Mouse (Mus musculus) CH12.LX (cell line): Measurements from ENCODE around the gene Prdx1. TPM values are rescaled to one million over a fixed set of nuclear protein-coding genes. Genes with fewer than 3 reads are reported as not detected.

Source experiments
- DNase-seq: peaks from one replicate; pipeline ENCODE4 v3.0.0-alpha.2; 2013; ENCODE audit errors: extremely low read depth
- H3K27ac ChIP-seq: 2 replicates; pipeline ENCODE4 v1.5.1; 2012; ENCODE audit warnings: low read depth, mild to moderate bottlenecking, control low read depth, moderate library complexity; ENCODE audit not compliant: insufficient read depth
- H3K27me3 ChIP-seq: replicated peaks from 2 replicates; pipeline ENCODE3; 2012; ENCODE audit warnings: inconsistent platforms
- H3K36me3 ChIP-seq, 2 experiments: replicated peaks in 1 of 2; 2 replicates each; pipeline versions ENCODE3 to v1.6.1; 2012; ENCODE audit warnings: inconsistent platforms in 1 of 2, low read length in 1 of 2, mild to moderate bottlenecking in 1 of 2, mixed read lengths in 1 of 2, moderate library complexity in 1 of 2; ENCODE audit not compliant: control insufficient read depth in 1 of 2, insufficient read depth in 1 of 2
- H3K4me1 ChIP-seq, 2 experiments: 2 replicates each; pipeline ENCODE4 v1.6.1; 2012; ENCODE audit warnings: inconsistent platforms in 1 of 2, moderate library complexity in 1 of 2; ENCODE audit not compliant: insufficient read depth in 2 of 2, control insufficient read depth in 1 of 2
- H3K4me2 ChIP-seq: 2 replicates; pipeline ENCODE4 v1.6.1; 2012; ENCODE audit warnings: low read depth, mild to moderate bottlenecking, control low read depth; ENCODE audit not compliant: poor library complexity, insufficient read depth, severe bottlenecking
- H3K4me3 ChIP-seq, 3 experiments: fragments of 150-350 bp in 1 of 3; sonication (generic) in 1 of 3; replicated peaks in 1 of 3; 2 replicates each; pipeline versions ENCODE3 to v1.5.1; 2011 to 2012; ENCODE audit warnings: low read depth in 2 of 3, low read length in 2 of 3, mild to moderate bottlenecking in 2 of 3, moderate library complexity in 2 of 3, control low read depth in 1 of 3, improper control_type of control experiment in 1 of 3, inconsistent platforms in 1 of 3, mixed read lengths in 1 of 3; ENCODE audit not compliant: poor library complexity in 1 of 3
- H3K79me2 ChIP-seq: replicated peaks from 2 replicates; pipeline ENCODE4 v1.6.1; 2012; ENCODE audit warnings: mild to moderate bottlenecking, moderate library complexity; ENCODE audit not compliant: control insufficient read depth, poor library complexity, insufficient read depth, severe bottlenecking; ENCODE audit errors: extremely low read depth
- H3K9ac ChIP-seq: 2 replicates; pipeline ENCODE4 v1.6.1; 2012; ENCODE audit warnings: low read depth, mild to moderate bottlenecking, control low read depth, moderate library complexity; ENCODE audit not compliant: insufficient read depth
- H3K9me3 ChIP-seq: replicated peaks from 2 replicates; pipeline ENCODE3; 2012; ENCODE audit warnings: low read length, inconsistent platforms, mixed read lengths
- CHD1 ChIP-seq: IDR thresholded peaks from 2 replicates; pipeline ENCODE4 v1.6.1; 2012; ENCODE audit warnings: low read depth, low read length, improper control_type of control experiment, inconsistent platforms
- CHD2 ChIP-seq: IDR thresholded peaks from 2 replicates; pipeline ENCODE4 v1.6.1; 2011; ENCODE audit warnings: low read length, improper control_type of control experiment
- CTCF ChIP-seq, 2 experiments: IDR thresholded peaks in 1 of 2; conservative IDR thresholded peaks in 1 of 2; 2 replicates each; pipeline ENCODE4 v1.5.1; 2011 to 2012; ENCODE audit warnings: low read depth in 2 of 2, low read length in 2 of 2, improper control_type of control experiment in 1 of 2, inconsistent platforms in 1 of 2, mild to moderate bottlenecking in 1 of 2, moderate library complexity in 1 of 2
- ETS1 ChIP-seq: conservative IDR thresholded peaks from 2 replicates; pipeline ENCODE4 v1.6.1; 2012; ENCODE audit warnings: low read depth, mild to moderate bottlenecking, inconsistent platforms, low read length, improper control_type of control experiment, moderate library complexity
- GABPA ChIP-seq: IDR thresholded peaks from 2 replicates; pipeline ENCODE4 v1.6.1; 2012; ENCODE audit warnings: low read depth, low read length, improper control_type of control experiment, inconsistent platforms; ENCODE audit not compliant: insufficient replicate concordance
- HCFC1 ChIP-seq: IDR thresholded peaks from 2 replicates; pipeline ENCODE4 v1.6.1; 2012; ENCODE audit warnings: low read depth, mild to moderate bottlenecking, inconsistent platforms, low read length, improper control_type of control experiment
- IRF4 ChIP-seq: IDR thresholded peaks from 2 replicates; pipeline ENCODE4 v1.6.1; 2014; ENCODE audit warnings: low read depth, mild to moderate bottlenecking, inconsistent platforms, low read length, improper control_type of control experiment
- JUN ChIP-seq: IDR thresholded peaks from 2 replicates; pipeline ENCODE4 v1.6.1; 2011; ENCODE audit warnings: low read depth, mild to moderate bottlenecking, low read length, improper control_type of control experiment, moderate library complexity; ENCODE audit not compliant: insufficient read depth
- KAT2A ChIP-seq: IDR thresholded peaks from 2 replicates; pipeline ENCODE4 v1.6.1; 2012; ENCODE audit warnings: low read length, improper control_type of control experiment, inconsistent platforms; ENCODE audit not compliant: insufficient replicate concordance
- MAFK ChIP-seq: IDR thresholded peaks from 2 replicates; pipeline ENCODE4 v1.6.1; 2011; ENCODE audit warnings: low read length, improper control_type of control experiment; ENCODE audit not compliant: insufficient replicate concordance
- MAX ChIP-seq: IDR thresholded peaks from 2 replicates; pipeline ENCODE4 v1.6.1; 2011; ENCODE audit warnings: low read length, improper control_type of control experiment
- MAZ ChIP-seq: IDR thresholded peaks from 2 replicates; pipeline ENCODE4 v1.6.1; 2012; ENCODE audit warnings: low read depth, mild to moderate bottlenecking, inconsistent platforms, low read length, improper control_type of control experiment, moderate library complexity
- MEF2A ChIP-seq: IDR thresholded peaks from 2 replicates; pipeline ENCODE4 v1.6.1; 2014; ENCODE audit warnings: low read depth, mild to moderate bottlenecking, inconsistent platforms, low read length, improper control_type of control experiment, borderline replicate concordance
- MXI1 ChIP-seq: IDR thresholded peaks from 2 replicates; pipeline ENCODE4 v1.6.1; 2011; ENCODE audit warnings: mild to moderate bottlenecking, low read depth, low read length, improper control_type of control experiment
- MYC ChIP-seq: IDR thresholded peaks from 2 replicates; pipeline ENCODE4 v1.6.1; 2011; ENCODE audit warnings: low read depth, mild to moderate bottlenecking, improper control_type of control experiment, low read length
- NRF1 ChIP-seq: IDR thresholded peaks from 2 replicates; pipeline ENCODE4 v1.6.1; 2014; ENCODE audit warnings: low read depth, mild to moderate bottlenecking, inconsistent platforms, low read length, improper control_type of control experiment, moderate library complexity
- POLR2A ChIP-seq: IDR thresholded peaks from 2 replicates; pipeline ENCODE4 v1.6.1; 2011; ENCODE audit warnings: low read depth, mild to moderate bottlenecking, improper control_type of control experiment, low read length
- POLR2AphosphoS2 ChIP-seq: IDR thresholded peaks from 2 replicates; pipeline ENCODE4 v1.6.1; 2011; ENCODE audit warnings: low read depth, low read length, improper control_type of control experiment
- RAD21 ChIP-seq: IDR thresholded peaks from 2 replicates; pipeline ENCODE4 v1.6.1; 2011; ENCODE audit warnings: low read depth, mild to moderate bottlenecking, low read length, improper control_type of control experiment, moderate library complexity
- RCOR1 ChIP-seq: conservative IDR thresholded peaks from 2 replicates; pipeline ENCODE4 v1.6.1; 2012; ENCODE audit warnings: low read depth, mild to moderate bottlenecking, inconsistent platforms, low read length, improper control_type of control experiment
- SIN3A ChIP-seq: IDR thresholded peaks from 2 replicates; pipeline ENCODE4 v1.6.1; 2012; ENCODE audit warnings: low read length, improper control_type of control experiment, inconsistent platforms
- TBP ChIP-seq: conservative IDR thresholded peaks from 2 replicates; pipeline ENCODE4 v1.6.1; 2011; ENCODE audit warnings: low read depth, low read length, improper control_type of control experiment
- TCF12 ChIP-seq: IDR thresholded peaks from 2 replicates; pipeline ENCODE4 v1.6.1; 2014; ENCODE audit warnings: low read depth, mild to moderate bottlenecking, inconsistent platforms, low read length, improper control_type of control experiment
- USF1 ChIP-seq: IDR thresholded peaks from 2 replicates; pipeline ENCODE4 v1.6.1; 2014; ENCODE audit warnings: low read depth, mild to moderate bottlenecking, inconsistent platforms, low read length, improper control_type of control experiment
- USF2 ChIP-seq: conservative IDR thresholded peaks from 2 replicates; pipeline ENCODE4 v1.6.1; 2011; ENCODE audit warnings: low read depth, low read length, improper control_type of control experiment
- ZC3H11A ChIP-seq: IDR thresholded peaks from 2 replicates; pipeline ENCODE4 v1.6.1; 2012; ENCODE audit warnings: low read depth, mild to moderate bottlenecking, inconsistent platforms, low read length, improper control_type of control experiment
- ZKSCAN1 ChIP-seq: IDR thresholded peaks from 2 replicates; pipeline ENCODE4 v1.6.1; 2012; ENCODE audit warnings: low read depth, inconsistent platforms, low read length, improper control_type of control experiment, borderline replicate concordance
- ZMIZ1 ChIP-seq: IDR thresholded peaks from 2 replicates; pipeline ENCODE4 v1.6.1; 2012; ENCODE audit warnings: low read depth, mild to moderate bottlenecking, inconsistent platforms, low read length, improper control_type of control experiment
- ZNF384 ChIP-seq: IDR thresholded peaks from 2 replicates; pipeline ENCODE4 v1.6.1; 2012; ENCODE audit warnings: low read depth, low read length, improper control_type of control experiment, inconsistent platforms
- dilution Hi-C: fragments of 300-500 bp; cut with MboI; formaldehyde crosslinking; loops from 2 replicates; pipeline ENCODE4 v1.14.3; 2020; ENCODE audit warnings: low sequenced_read_pairs; ENCODE audit not compliant: extremely low pct_unique_long_range_greater_than_20kb, extremely low pct_ligation_motif_present
- in situ Hi-C: fragments of 300-500 bp; cut with MboI; formaldehyde crosslinking; loops from 3 replicates; pipeline ENCODE4 v1.14.3; 2019; ENCODE audit warnings: low sequenced_read_pairs, low pct_ligation_motif_present, low pct_unique_long_range_greater_than_20kb, mixed read lengths
- polyA plus RNA-seq: library from polyadenylated mRNA; unstranded; fragments of >175 nt; gene quantifications from 2 replicates; pipeline ENCODE4 v1.2.1, GENCODE M21; 2012; ENCODE audit warnings: low read depth; ENCODE audit not compliant: insufficient read length
- total RNA-seq, 2 experiments: library from RNA; depleted of rRNA; stranded (reverse); fragments of 300-350 nt in 1 of 2; fragments of >200 nt in 1 of 2; gene quantifications; 2 replicates each; pipeline ENCODE4 v1.2.3; 2012 to 2014

Gene Prdx1
- total and polyA plus RNA-seq, 3 experiments, result 269 to 1,274 (median 934) TPM

DNA sequence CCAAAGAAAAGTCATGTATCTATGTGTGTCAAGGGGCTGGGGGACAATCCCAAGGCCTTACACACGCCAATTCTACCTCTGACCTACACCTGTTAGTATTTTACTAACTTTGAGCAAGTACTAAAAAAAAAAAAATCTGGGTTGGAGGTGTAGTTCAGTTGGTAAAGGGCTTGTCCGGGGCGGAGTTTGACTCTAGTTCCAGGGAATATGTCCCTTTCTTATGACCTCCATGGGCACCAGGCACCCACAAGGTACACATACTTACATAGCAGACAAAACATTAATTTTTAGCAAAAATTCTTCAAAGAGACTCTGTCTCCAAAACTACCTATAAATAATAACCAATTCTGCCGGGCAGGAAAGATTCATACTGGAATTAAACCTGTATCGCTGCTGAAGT is 35.0 kb upstream of the Prdx1 start:
- dilution Hi-C loops (no loop called here), in situ Hi-C loops (no loop called here)
- peak overlapping the region; percentile 79 for H3K4me2 ChIP-seq
- no peaks in the 10 kb centered on the region for H3K27me3 ChIP-seq
- no peaks in the 10 kb centered on the region for H3K9me3 ChIP-seq
- peaks cover 0 to 52% of the 10 kb centered on the region in 2 experiments; a peak in 2 of 4 replicates for H3K4me1 ChIP-seq
- peaks cover 18 to 31% of the 10 kb centered on the region in 2 experiments for H3K36me3 ChIP-seq
- no peak for DNase-seq
- no peak overlapping the region for H3K27ac ChIP-seq
- TF ChIP-seq MEF2A (no peak), MXI1 (no peak), CHD1 (no peak), USF2 (no peak), POLR2A (no peak)
- H3K9ac ChIP-seq, result peak overlapping the region; percentile 82
- H3K79me2 ChIP-seq, result peaks cover 58% of the 10 kb centered on the region
- H3K4me3 ChIP-seq, result peak overlapping the region; percentile 59 to 91 (median 84)

DNA sequence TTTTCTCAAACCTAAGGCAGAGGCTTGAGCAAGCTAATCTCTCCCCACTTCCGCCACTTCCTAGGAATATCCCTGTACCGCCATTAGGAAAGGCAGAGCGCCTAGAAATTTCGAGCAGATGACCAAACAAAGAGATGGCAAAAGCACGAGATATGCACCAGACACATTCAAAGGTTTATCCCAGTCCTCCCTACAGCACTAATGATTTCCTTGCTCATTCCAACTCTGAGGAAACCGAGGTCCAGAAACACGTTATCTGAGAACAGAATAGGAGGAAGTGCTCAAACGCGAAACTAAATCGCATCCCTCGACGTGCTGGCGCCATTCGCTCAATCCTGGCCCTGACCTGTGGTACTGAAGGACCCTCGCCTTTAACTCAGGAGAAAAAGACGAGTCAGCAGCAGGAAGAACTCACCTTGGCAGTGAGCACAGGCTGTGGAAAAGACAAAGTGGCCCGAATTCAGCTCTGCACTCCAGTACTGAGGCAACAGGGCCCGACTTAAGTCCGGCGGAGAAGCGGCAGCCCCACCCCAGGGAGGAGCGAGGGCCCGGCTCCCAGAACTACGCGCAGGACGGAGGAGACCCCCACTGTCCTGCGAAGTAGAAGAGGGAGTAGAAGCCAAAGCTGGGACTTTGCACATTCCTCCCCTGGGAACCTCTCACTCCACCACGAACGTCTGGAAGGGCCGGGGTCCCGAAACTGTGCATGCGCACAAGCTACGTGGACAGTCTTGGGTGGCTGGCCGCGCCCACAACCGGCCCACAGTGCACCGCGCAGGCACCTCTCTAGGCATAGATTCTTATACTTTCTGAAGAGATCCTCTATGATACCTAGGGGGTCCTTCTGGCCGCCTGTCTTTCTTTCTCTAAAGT is 34.2 kb upstream of the Prdx1 start, which contains the start of gene Akr1a1:
Gene Akr1a1, minus strand, starts transcription at position 757 of the 873 bp plus-strand sequence.
- no peaks in the 10 kb centered on the region for H3K27me3 ChIP-seq
- dilution Hi-C loops (no loop called here), in situ Hi-C loops (no loop called here)
- H3K36me3 ChIP-seq, result peaks cover 13 to 26% of the 10 kb centered on the region in 2 experiments
- DNase-seq, result peak; percentile 89
- H3K27ac ChIP-seq, result peak within 1 kb of the TSS; percentile 51
- H3K4me1 ChIP-seq, result peaks cover 3 to 54% of the 10 kb centered on the region in 2 experiments; a peak in 3 of 4 replicates
- peak within 1 kb of the TSS; percentile 79 for H3K4me2 ChIP-seq
- no peaks in the 10 kb centered on the region for H3K9me3 ChIP-seq
- peak within 1 kb of the TSS; percentile 59 to 91 (median 84) for H3K4me3 ChIP-seq
- H3K9ac ChIP-seq, result peak within 1 kb of the TSS; percentile 82
- peaks cover 51% of the 10 kb centered on the region for H3K79me2 ChIP-seq
- TF ChIP-seq USF1 (no peak), HCFC1 (peak; percentile 89), TCF12 (peak; percentile 86), GABPA (peak; percentile 67), RAD21 (no peak), KAT2A (peak; percentile 74; the same call in 1 of the 2 replicates), ETS1 (no peak; the same call in 1 of the 2 replicates), USF2 (no peak), MYC (peak; percentile 82), CHD1 (no peak), ZKSCAN1 (no peak), ZNF384 (no peak), CHD2 (no peak; the same call in 1 of the 2 replicates), MAZ (0 out of 2 replicates have a peak, but pooled peaks have one; percentile 35), POLR2AphosphoS2 (peak; percentile 78; the same call in 1 of the 2 replicates), JUN (no peak), RCOR1 (0 out of 2 replicates have a peak, but pooled peaks have one; percentile 15), POLR2A (peak; percentile 87), MAX (peak; percentile 47; the same call in 1 of the 2 replicates), CTCF (conservative IDR thresholded peaks at IDR 0.05 in 1 of 2, IDR thresholded peaks at IDR 0.05 in 1 of 2; ENCODE audit: low read depth in 2 of 2, low read length in 2 of 2) (no peak), MAFK (0 out of 2 replicates have a peak, but pooled peaks have one; percentile 8), IRF4 (0 out of 2 replicates have a peak, but pooled peaks have one; percentile 15), ZC3H11A (no peak), SIN3A (no peak; the same call in none of the 2 replicates), MXI1 (peak; percentile 56), TBP (peak; percentile 97), ZMIZ1 (peak; percentile 73; the same call in 1 of the 2 replicates), NRF1 (peak; percentile 82)
